Mouse (Mus musculus) heart, postnatal 14 days (tissue): ENCODE measurements around the gene Hira. TPM values are rescaled to one million over a fixed set of nuclear protein-coding genes. Genes with fewer than 3 reads are reported as not detected.
"Not testable (repeated sequence)": the region's sequence is repeated elsewhere in the genome, so short reads cannot be mapped to it uniquely, and the experiment has no call there.

Experiments
- DNase-seq, 2 experiments: peaks; one replicate each; pipeline ENCODE4 v3.0.0; 2021 to 2022
- intact Hi-C: fragments of 180-260 bp; cut with DNase I; formaldehyde crosslinking; loops from one replicate; pipeline ENCODE4 v1.15.1; 2025
- total RNA-seq, 2 experiments: library from RNA; stranded (reverse); gene quantifications; 2 replicates each; pipeline ENCODE4 v1.2.3; 2021

The Hira gene
- total RNA-seq, 2 experiments from 2014 or later, result 24.8 to 27.4 TPM

DNA sequence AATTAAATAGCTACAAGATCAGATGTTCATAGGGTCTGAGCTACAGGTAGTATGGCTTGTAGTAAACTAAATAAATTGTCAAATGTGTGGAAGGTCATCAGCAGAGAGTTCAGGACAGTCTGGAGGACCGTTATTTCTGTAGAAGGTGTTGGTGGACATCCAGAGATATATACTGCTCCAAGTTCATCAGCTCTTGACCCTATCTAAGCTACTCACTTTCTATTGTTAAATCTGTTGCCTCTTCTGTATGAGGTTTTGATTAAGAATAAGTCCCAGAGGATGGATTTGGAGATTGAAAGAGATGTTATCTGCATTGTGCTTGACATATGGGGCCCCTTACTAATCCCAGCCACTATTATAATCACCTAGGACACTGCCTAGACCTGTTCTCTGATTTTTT is 129.9 kb downstream of the Hira start:
- intact Hi-C loops, result loop anchor here (10.0 kb wide), 1 partner anchor 148 kb away; no protein-coding TSS in a partner anchor
- DNase-seq, result no peak

DNA sequence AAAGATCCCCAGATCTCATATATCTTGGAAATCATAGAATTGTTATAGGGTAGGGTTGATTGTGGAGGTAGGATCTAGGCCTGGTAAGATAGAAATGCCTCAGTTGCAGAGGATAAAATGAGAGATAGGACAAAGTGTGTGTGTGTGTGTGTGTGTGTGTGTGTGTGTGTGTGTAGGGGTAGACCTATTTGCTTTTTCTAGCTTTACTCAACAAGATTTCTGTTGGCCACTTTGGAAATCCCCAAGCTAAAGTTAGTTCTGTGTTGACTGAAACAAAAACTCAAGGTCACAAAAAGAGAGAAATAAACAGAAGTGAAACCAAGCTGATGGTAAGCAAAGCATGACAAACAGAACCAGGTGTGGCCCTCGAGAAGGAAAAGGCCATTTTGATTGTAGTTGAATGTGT is 130.4 kb downstream of the Hira start:
- intact Hi-C loops, result loop anchor here (10.0 kb wide), 1 partner anchor 148 kb away; no protein-coding TSS in a partner anchor

DNA sequence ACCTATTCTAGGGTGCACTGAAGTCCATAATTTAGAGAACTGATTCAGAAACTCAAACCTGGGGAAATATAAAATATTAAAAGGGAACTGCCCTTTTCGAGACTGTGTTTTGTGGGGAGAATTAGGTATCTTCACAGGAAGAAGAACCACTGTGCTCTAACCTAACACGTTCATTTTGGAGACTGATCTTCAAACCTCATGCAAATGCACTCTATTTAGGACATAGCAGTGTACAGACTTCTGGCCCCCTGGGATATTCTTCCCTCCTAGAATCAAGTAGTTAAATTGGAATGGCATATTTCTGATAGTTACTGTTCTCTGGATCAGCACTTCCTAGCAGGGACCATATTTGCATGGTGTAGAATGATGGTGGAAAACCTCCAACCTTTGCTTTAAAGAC is 133.9 kb downstream of the Hira start:
- DNase-seq, result no peak

More for the DNA sequence above, 130.4 kb downstream of the Hira start:
- DNase-seq, result not testable (repeated sequence)

DNA sequence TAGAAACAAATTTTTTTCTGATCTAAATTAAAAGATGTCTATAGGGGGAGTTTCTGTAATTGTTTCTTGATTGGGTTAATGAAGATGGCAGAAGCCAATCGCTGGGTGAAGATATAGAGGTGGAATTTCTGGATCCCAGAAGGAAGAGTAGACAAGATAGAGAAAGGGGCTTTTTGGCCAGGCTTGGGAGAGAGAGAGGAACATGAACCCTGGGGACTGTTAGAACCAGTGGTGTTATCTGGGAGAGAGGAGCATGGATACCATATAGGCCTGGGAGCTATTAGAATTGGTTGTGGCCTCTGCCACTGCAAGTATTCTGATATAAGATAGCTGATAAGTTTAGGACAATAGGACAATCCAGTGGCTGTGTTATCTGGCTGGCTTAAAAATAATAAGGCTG is 136.7 kb downstream of the Hira start:
- no peak for DNase-seq
- intact Hi-C loops, result no loop called here

More for the DNA sequence above, 133.9 kb downstream of the Hira start:
- intact Hi-C loops, result no loop called here

DNA sequence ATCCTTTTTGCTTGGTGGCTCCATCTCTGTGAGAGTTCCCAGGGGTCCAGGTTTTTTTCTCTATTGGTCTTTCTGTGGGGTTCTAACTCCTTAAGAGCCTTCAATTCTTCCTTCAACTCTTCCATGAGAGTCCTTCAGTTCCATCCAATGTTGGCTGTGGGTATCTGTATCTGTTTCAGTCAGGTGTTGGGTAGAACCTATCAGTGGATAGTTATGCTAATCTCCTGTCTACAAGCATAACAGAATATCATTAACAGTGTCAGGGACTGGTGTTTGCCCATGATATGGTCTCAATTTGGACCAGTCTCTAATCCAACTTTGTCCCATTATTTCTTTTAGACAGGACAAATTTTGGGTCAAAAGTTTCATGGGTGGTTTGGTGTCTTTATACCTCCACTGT is 137.8 kb downstream of the Hira start:
- intact Hi-C loops, result no loop called here
- no peak for DNase-seq

Other genes with a start within 250 kb of the Hira start
- gene Sept5, start 247.1 kb upstream of the Hira start, total RNA-seq, result 1 to 10 TPM; 6.7 to 7.6 TPM
- 10 to 100 TPM; 52.8 to 62.4 TPM for gene Cldn5, start 100.2 kb upstream of the Hira start, total RNA-seq
- gene Ufd1, start 65.3 kb upstream of the Hira start, total RNA-seq, result 10 to 100 TPM; 56.5 to 61.4 TPM
- gene Cdc45, start 65.0 kb upstream of the Hira start, total RNA-seq, result 1 to 10 TPM; 4.9 to 5.0 TPM
- 10 to 100 TPM; 18.3 to 19.2 TPM for gene 2510002D24Rik, start 40.5 kb upstream of the Hira start, total RNA-seq
- not detected for gene Gm28539, start 40.5 kb upstream of the Hira start, total RNA-seq
- gene Mrpl40, start 175 bp upstream of the Hira start, total RNA-seq, result 10 to 100 TPM; 52.2 to 52.4 TPM